Mouse (Mus musculus): Measurements from ENCODE around the gene Hs1bp3.

DNA sequence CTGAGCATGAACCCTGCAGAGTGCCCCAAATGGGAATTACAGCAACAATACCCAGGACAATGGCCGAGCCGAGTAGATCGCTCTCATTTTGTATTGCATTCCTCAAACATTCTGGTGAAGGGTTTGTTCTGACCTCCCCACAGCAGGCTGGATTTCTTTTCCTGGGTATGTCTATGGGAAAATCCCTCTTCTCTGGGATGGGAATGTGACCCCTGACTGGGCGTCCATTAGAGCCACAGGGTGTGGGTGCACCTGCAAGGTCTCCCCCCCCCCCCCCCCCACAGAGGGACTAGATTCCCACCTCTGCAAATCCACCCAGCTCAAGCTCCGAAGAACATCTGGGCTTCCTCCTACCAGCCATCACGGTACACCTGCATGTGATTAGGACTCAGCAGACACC is 24.1 kb upstream of the Hs1bp3 start:
- TF ChIP-seq CTCF (IDR thresholded peaks at IDR 0.05; ENCODE audit: control insufficient read depth, insufficient read depth, low read length) = no peak
- no peak for TF ChIP-seq POLR2A (IDR thresholded peaks at IDR 0.05; ENCODE audit: borderline replicate concordance, control insufficient read depth, low read depth, low read length)
